Mouse (Mus musculus): ENCODE results near the gene Zcwpw1. TPM values are rescaled to one million over a fixed set of nuclear protein-coding genes. Genes with fewer than 3 reads are reported as not detected.
A peak's percentile ranks its signal among the peaks of the same experiment; 100 is the strongest.

Gene Zcwpw1
- total and polyA plus RNA-seq, 3 experiments, result 11.1 to 16.0 TPM; not detected in 1

- Histone ChIP-seq H3K4me3 (ENCODE audit: control insufficient read depth in 1 of 2, insufficient read depth in 1 of 2, low read depth in 2 of 2, low read length in 2 of 2) (no peak overlapping the region), H3K9me3 (replicated peaks; ENCODE audit: insufficient read depth, low read length) (no peaks in the 10 kb centered on the region), H3K79me2 (ENCODE audit: control insufficient read depth, insufficient read depth, low read length, poor library complexity) (no peaks in the 10 kb centered on the region), H3K27ac (ENCODE audit: control insufficient read depth, low read depth, low read length) (no peak overlapping the region), H3K36me3 (ENCODE audit: control insufficient read depth in 1 of 2, insufficient read depth in 2 of 2, low read length in 2 of 2) (peaks cover 0 to 4% of the 10 kb centered on the region in 2 experiments; a peak in 2 of 4 replicates), H3K27me3 (ENCODE audit: control insufficient read depth in 1 of 2, insufficient read depth in 2 of 2, low read length in 2 of 2) (no peaks in the 10 kb centered on the region), H3K9ac (ENCODE audit: control insufficient read depth, low read depth, low read length, poor library complexity, severe bottlenecking) (no peak overlapping the region), H3K4me1 (ENCODE audit: control insufficient read depth in 1 of 2, insufficient read depth in 2 of 2, low read length in 2 of 2) (peaks cover 5 to 14% of the 10 kb centered on the region in 2 experiments)
- DNase-seq (ENCODE audit: low read depth, low spot score), result no peak
- no peak for TF ChIP-seq NRF1 (IDR thresholded peaks at IDR 0.05; ENCODE audit: insufficient read depth, low read depth, low read length, poor library complexity, severe bottlenecking)
- TF ChIP-seq ZC3H11A (IDR thresholded peaks at IDR 0.05; ENCODE audit: low read depth, low read length), result no peak
- no peak for TF ChIP-seq GATA1 (IDR thresholded peaks at IDR 0.05; ENCODE audit: low read depth, low read length)
- TF ChIP-seq GABPA (IDR thresholded peaks at IDR 0.05; ENCODE audit: low read depth, low read length), result no peak
- no peak for TF ChIP-seq NELFE (IDR thresholded peaks at IDR 0.05; ENCODE audit: low read depth, low read length)
- no peak for TF ChIP-seq SMC3 (IDR thresholded peaks at IDR 0.05; ENCODE audit: low read depth, low read length)
- TF ChIP-seq E2F4 (IDR thresholded peaks at IDR 0.05; ENCODE audit: borderline replicate concordance, low read depth, low read length), result no peak
Measured at GRCm38 (mm10) chr5:137768475-137768874, 19.1 kb upstream of the Zcwpw1 start.

- peaks cover 8 to 16% of the 10 kb centered on the region in 2 experiments for H3K4me1 ChIP-seq (ENCODE audit: control insufficient read depth in 1 of 2, insufficient read depth in 2 of 2, low read length in 2 of 2)
- H3K4me3 ChIP-seq (ENCODE audit: control insufficient read depth in 1 of 2, insufficient read depth in 1 of 2, low read depth in 2 of 2, low read length in 2 of 2), result no peak overlapping the region
- no peak overlapping the region for H3K27ac ChIP-seq (ENCODE audit: control insufficient read depth, low read depth, low read length)
- TF ChIP-seq CTCF (IDR thresholded peaks at IDR 0.05 in 2 of 3, conservative IDR thresholded peaks at IDR 0.05 in 1 of 3; ENCODE audit: control insufficient read depth in 1 of 3, insufficient read depth in 1 of 3, low read depth in 2 of 3, low read length in 3 of 3, poor library complexity in 1 of 3, severe bottlenecking in 1 of 3) (peak; percentile 51 to 97 (median 79)), MYC (IDR thresholded peaks at IDR 0.05; ENCODE audit: low read depth, low read length) (no peak), SMC3 (IDR thresholded peaks at IDR 0.05; ENCODE audit: low read depth, low read length) (peak; percentile 30; the same call in 1 of the 2 replicates), RAD21 (IDR thresholded peaks at IDR 0.05; ENCODE audit: low read depth, low read length) (peak; percentile 43), MAZ (IDR thresholded peaks at IDR 0.05; ENCODE audit: low read depth, low read length) (no peak)
- H3K9ac ChIP-seq (ENCODE audit: control insufficient read depth, low read depth, low read length, poor library complexity, severe bottlenecking), result no peak overlapping the region
- H3K79me2 ChIP-seq (ENCODE audit: control insufficient read depth, insufficient read depth, low read length, poor library complexity), result no peaks in the 10 kb centered on the region
- no peaks in the 10 kb centered on the region for H3K9me3 ChIP-seq (replicated peaks; ENCODE audit: insufficient read depth, low read length)
- peak; percentile 82 for DNase-seq (ENCODE audit: low read depth, low spot score)
- peaks cover 0 to 5% of the 10 kb centered on the region in 2 experiments; a peak in 2 of 4 replicates for H3K36me3 ChIP-seq (ENCODE audit: control insufficient read depth in 1 of 2, insufficient read depth in 2 of 2, low read length in 2 of 2)
- H3K27me3 ChIP-seq (ENCODE audit: control insufficient read depth in 1 of 2, insufficient read depth in 2 of 2, low read length in 2 of 2), result no peaks in the 10 kb centered on the region
Measured at GRCm38 (mm10) chr5:137770709-137771108, 16.9 kb upstream of the Zcwpw1 start.

- peak; percentile 64 for DNase-seq (ENCODE audit: low read depth, low spot score)
- peaks cover 0 to 10% of the 10 kb centered on the region in 2 experiments; a peak in 2 of 4 replicates for H3K36me3 ChIP-seq (ENCODE audit: control insufficient read depth in 1 of 2, insufficient read depth in 2 of 2, low read length in 2 of 2)
- no peaks in the 10 kb centered on the region for H3K9me3 ChIP-seq (replicated peaks; ENCODE audit: insufficient read depth, low read length)
- H3K27me3 ChIP-seq (ENCODE audit: control insufficient read depth in 1 of 2, insufficient read depth in 2 of 2, low read length in 2 of 2), result no peaks in the 10 kb centered on the region
- H3K4me3 ChIP-seq (ENCODE audit: control insufficient read depth in 1 of 2, insufficient read depth in 1 of 2, low read depth in 2 of 2, low read length in 2 of 2), result no peak overlapping the region
- no peaks in the 10 kb centered on the region for H3K79me2 ChIP-seq (ENCODE audit: control insufficient read depth, insufficient read depth, low read length, poor library complexity)
- peak overlapping the region; percentile 39 for H3K27ac ChIP-seq (ENCODE audit: control insufficient read depth, low read depth, low read length)
- H3K4me1 ChIP-seq (ENCODE audit: control insufficient read depth in 1 of 2, insufficient read depth in 2 of 2, low read length in 2 of 2), result peaks cover 14 to 27% of the 10 kb centered on the region in 2 experiments
- H3K9ac ChIP-seq (ENCODE audit: control insufficient read depth, low read depth, low read length, poor library complexity, severe bottlenecking), result no peak overlapping the region
- TF ChIP-seq EP300 (IDR thresholded peaks at IDR 0.05; ENCODE audit: low read depth in 1 of 2, low read length in 2 of 2), result peak; percentile 68 to 83
- TF ChIP-seq GATA1 (IDR thresholded peaks at IDR 0.05; ENCODE audit: low read depth, low read length), result peak; percentile 77
- TF ChIP-seq MAZ (IDR thresholded peaks at IDR 0.05; ENCODE audit: low read depth, low read length), result peak; percentile 59; the same call in 1 of the 2 replicates
- peak; percentile 67 for TF ChIP-seq SIN3A (IDR thresholded peaks at IDR 0.05; ENCODE audit: low read length)
- TF ChIP-seq ETS1 (IDR thresholded peaks at IDR 0.05; ENCODE audit: low read depth, low read length), result peak; percentile 68
- TF ChIP-seq CHD2 (IDR thresholded peaks at IDR 0.05; ENCODE audit: low read length), result no peak
- peak; percentile 48 for TF ChIP-seq TAL1 (IDR thresholded peaks at IDR 0.05; ENCODE audit: low read length)
- TF ChIP-seq GABPA (IDR thresholded peaks at IDR 0.05; ENCODE audit: low read depth, low read length), result no peak
- TF ChIP-seq POLR2A (IDR thresholded peaks at IDR 0.05; ENCODE audit: control insufficient read depth in 1 of 2, insufficient read depth in 1 of 2, low read depth in 1 of 2, low read length in 2 of 2, poor library complexity in 1 of 2), result no peak
- 0 out of 2 replicates have a peak, but pooled peaks have one; percentile 44 for TF ChIP-seq MYC (IDR thresholded peaks at IDR 0.05; ENCODE audit: low read depth, low read length)
- 0 out of 2 replicates have a peak, but pooled peaks have one; percentile 31 for TF ChIP-seq MAX (IDR thresholded peaks at IDR 0.05; ENCODE audit: low read length)
- TF ChIP-seq TBP (IDR thresholded peaks at IDR 0.05; ENCODE audit: low read depth, low read length), result no peak
- peak; percentile 27; the same call in 1 of the 2 replicates for TF ChIP-seq MXI1 (IDR thresholded peaks at IDR 0.05; ENCODE audit: low read depth, low read length)
- no peak for TF ChIP-seq RAD21 (IDR thresholded peaks at IDR 0.05; ENCODE audit: low read depth, low read length)
- TF ChIP-seq TCF12 (IDR thresholded peaks at IDR 0.05; ENCODE audit: low read depth, low read length), result peak; percentile 77
- TF ChIP-seq CHD1 (IDR thresholded peaks at IDR 0.05; ENCODE audit: low read depth, low read length), result no peak
- peak; percentile 53; the same call in 1 of the 2 replicates for TF ChIP-seq MYB (IDR thresholded peaks at IDR 0.05; ENCODE audit: low read depth, low read length)
Measured at GRCm38 (mm10) chr5:137772755-137773154, 14.8 kb upstream of the Zcwpw1 start.
